Mouse (Mus musculus): ENCODE measurements at regions not wholly inside any gene's neighbourhood (a gene's known extent, or its start where the extent isn't known, plus 50 kb on each side); places are given as distances from the start of the nearest gene placed in this dataset.
A peak's percentile ranks its signal among the peaks of the same experiment; 100 is the strongest.
"Not testable (repeated sequence)": the region's sequence is repeated elsewhere in the genome, so short reads cannot be mapped to it uniquely, and the experiment has no call there.

DNA sequence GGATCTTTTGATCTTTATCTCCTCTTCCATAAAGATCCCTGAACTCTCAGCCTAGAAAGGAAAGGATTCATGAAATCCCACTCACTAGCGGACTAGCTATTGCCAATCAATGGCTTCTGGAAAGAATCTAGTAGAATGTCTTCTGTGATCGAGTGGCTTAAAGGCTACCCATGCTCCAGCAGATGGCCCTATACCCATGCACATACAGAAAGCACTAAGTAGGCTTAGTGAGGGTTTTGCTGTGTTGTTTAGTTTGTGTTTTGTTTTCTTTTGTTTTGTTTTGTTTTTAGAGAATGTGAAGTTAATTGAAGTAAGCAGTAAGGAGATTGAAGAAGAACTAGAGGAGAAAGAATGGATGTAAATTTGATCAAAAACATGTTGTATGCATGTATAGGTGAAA is 187.5 kb downstream of the Kctd12 start:
- DNase-seq (ENCODE audit: low read depth, low spot score): no peak

DNA sequence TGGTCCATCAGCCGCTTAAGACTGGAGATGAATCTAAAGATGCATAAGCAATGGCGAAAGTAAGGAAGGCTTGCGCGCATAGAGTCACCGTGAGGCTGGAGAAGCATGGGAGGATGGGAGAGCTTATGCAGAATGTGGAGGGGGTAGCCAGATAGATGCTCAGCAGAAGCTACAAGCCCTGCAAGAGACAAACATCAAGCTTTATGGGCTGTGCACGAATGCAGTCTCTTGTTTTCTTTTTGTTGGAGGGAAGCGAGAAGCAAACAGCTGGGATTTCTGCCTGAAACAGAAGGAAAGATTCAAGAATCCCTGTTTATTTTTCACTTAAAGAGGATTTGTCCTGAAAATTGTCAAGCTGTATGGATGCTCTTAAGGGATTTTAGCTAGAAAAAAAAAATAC is 188.7 kb downstream of the Kctd12 start:
- no peak for DNase-seq (ENCODE audit: low read depth, low spot score)

DNA sequence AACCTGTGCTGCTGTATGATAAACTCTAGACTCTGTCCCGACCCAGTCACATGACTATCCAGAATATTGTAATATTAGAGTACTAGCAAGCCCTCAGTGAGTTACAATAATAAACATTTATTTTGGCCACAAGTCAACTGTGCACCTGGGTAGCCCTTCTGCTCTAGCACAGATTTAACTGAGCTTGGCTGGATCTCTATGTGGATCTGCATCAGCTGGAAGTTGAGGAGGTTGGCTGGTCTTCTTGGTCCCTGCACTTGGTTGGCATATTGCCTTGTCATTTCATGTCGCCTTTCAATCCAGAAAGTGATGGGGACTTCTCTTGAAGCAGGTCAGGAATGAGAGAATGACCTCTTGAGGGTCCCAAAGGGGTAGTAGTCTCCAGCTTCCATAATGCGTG is 191.5 kb downstream of the Kctd12 start:
- DNase-seq (ENCODE audit: low read depth, low spot score): no peak

DNA sequence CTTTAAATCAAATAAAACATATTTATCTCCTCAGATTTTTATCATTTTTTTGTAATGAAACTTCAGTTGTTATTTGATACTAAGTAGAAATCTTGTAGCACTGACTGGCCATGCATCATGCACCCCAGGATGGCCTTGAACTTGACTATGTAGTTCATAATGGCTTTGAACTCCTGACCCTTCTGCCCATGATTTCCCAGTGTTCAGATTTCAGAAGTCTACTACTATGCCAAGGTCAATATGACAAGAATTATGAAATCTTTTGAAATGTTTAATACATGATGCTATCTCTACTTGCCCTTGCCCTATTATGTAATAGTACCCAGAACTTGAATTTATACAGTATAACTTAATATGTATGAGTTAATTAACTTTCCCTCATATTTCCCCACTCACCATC is 200.2 kb downstream of the Kctd12 start:
- DNase-seq (ENCODE audit: low read depth, low spot score): no peak

DNA sequence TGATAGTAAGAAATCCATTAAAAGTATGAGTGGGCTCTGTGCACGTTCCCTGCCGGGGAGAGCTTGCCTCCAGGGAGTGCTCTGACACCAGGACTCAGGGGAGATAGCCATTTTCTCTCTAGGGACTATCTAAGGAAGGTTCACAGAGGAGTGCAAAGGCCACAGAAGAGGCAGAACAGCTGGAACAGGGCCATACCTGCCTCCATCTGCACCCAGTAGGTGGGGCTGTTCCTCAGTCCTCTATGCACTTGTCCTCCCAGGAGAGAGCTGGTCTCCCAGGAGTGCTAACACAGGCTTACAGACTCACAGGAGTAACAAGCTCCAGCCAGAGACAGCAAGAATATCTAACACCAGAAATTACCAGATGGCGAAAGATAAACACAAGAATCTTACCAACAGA is 212.7 kb downstream of the Kctd12 start:
- no peak for DNase-seq (ENCODE audit: low read depth, low spot score)

DNA sequence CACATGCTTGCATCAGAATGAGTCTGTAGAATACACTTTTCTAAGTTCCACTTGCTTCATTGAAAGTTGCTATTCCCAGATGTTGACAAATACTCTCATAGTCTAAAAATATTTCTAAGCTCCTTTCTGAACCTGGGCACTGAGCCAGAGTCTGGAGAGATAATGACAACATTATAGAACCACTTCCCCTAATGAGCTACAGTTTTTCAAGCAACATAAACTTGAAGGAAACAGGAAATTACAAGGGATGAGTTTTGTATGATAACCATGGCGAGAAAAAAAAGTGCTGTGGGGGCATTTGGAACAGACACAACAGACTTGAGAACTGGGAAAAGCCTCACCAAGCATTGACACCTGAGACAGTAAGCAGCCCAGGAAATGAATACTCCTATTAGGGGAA is 233.8 kb downstream of the Kctd12 start:
- DNase-seq (ENCODE audit: low read depth, low spot score): no peak

DNA sequence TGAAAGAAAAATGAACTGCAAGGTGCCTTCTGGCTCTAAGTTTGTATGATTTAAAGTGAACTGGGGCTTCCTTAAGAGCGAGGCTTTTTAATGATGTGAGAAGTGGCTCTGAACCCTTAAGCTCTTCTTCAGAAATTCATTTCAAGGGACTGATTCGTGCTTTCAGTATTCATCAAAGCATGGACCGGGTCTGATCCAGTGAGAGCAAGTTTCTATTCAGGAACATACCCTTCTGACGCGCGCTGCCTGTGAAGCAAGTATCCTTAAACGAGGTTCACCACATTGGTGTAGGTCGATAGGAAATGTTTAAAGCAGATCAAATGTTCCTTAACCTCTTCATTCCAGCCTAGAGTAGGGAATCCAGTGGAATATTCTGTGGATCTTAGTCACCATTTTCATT is 240.1 kb downstream of the Kctd12 start:
- no peak for DNase-seq (ENCODE audit: low read depth, low spot score)

DNA sequence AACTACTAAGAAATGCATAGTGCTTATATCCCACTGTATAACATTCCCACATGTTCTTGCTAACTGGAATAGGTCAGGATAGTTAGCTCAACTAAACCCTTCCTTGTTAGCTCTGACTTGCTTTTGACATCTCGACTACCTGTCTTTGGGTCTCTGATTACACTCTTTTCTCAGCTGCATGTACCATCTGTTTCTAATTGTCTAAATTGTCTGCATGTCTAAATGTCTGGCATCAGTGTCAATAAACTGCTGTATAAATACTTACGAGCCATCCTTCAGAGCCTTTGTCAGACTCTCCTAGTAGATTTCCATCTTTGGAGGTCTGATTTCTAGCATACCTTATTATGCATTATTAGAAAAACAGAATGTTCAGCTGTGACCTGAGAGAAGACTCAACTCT is 245.8 kb downstream of the Kctd12 start:
- DNase-seq (ENCODE audit: low read depth, low spot score): no peak

DNA sequence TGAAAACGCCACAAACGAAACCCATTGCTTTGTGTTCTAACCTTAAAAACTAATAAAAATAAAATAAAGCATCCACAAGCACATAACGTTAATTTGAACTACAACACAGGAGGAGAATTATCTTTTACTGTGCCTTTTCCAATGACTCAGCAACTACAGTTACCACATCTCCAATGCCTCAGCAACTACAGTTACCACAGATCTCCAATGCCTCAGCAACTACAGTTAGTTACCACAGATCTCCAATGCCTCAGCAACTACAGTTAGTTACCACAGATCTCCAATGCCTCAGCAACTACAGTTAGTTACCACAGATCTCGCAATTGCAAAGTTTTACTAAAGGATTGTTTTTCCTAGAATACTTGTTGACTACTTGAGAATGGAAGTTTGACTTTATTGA is 248.7 kb downstream of the Kctd12 start:
- not testable (repeated sequence) for DNase-seq (ENCODE audit: low read depth, low spot score)

DNA sequence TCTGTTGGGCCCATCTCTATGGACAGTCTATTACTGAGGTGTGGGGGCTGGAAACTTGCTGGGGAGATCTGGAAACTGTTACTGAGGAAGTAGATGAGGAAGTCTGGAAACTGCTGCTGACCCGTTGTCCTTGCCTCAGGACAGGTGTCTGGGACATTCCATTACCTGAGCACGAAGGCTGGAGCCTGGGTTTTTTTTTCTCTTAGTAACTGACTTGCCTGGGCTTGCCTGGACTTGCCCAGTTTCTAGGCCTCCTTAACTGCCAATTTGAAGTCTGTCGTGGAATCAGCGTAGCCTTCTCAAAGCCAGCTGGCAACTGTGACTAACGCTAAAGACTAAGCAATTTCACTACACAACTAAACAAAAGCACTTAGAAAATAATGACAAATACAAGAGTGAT is 250.7 kb downstream of the Kctd12 start:
- no peak for DNase-seq (ENCODE audit: low read depth, low spot score)

DNA sequence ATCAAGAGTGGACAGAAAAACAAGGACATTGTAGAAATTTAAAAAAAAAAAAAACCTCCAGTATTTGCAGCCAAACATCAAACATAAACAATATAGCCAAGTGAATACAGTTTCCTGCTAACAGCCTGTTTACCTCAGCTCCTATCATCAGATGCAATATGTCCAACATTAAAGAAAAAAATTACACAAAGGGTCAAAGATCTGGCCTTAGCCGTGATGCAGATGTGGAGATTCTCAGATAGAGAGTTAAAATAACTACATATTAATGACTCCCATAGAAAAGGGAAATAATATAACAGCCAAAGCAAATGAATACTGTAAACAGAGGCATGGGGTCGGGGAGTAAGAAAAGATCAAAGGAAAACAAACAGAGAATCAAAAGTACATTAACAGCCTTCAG is 259.8 kb downstream of the Kctd12 start:
- no peak for DNase-seq (ENCODE audit: low read depth, low spot score)

DNA sequence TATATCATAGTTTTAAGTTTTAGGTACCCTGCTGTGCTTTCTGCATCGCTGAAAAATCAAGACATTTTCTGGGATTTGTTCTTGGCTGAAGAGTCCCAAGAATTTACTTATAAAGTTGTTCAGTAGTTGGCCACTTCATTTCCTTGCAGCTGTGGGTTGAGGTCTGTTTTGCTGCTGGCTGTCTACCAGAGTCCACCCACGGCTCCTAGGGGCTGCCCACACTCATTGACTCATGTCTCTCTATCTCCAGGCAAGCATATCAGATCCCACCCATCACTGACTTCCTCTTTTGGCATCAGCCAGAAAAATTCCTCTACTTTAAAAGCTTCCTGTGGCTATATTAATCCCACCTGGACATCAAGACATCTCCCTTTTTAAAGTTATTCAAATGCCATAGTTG is 263.9 kb downstream of the Kctd12 start:
- DNase-seq (ENCODE audit: low read depth, low spot score): no peak

DNA sequence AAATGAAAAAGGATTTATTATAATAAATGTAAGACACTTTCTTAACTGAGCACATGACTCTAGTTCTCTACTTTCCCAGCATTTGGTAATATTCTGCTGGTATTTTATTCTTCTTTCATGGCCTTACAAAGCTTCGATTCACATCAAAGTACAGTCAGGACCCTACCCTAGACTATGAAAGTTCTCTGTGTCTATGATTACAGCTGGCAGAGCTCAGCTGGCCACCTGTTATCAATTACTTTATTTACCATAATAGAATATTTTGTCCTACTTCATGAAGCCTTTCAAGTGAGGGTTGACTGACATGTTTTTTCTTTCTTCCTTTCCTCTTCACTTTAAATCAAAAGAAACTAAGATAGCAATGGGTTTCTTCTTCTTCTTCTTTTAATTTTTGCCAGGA is 269.8 kb downstream of the Kctd12 start:
- DNase-seq (ENCODE audit: low read depth, low spot score): no peak

DNA sequence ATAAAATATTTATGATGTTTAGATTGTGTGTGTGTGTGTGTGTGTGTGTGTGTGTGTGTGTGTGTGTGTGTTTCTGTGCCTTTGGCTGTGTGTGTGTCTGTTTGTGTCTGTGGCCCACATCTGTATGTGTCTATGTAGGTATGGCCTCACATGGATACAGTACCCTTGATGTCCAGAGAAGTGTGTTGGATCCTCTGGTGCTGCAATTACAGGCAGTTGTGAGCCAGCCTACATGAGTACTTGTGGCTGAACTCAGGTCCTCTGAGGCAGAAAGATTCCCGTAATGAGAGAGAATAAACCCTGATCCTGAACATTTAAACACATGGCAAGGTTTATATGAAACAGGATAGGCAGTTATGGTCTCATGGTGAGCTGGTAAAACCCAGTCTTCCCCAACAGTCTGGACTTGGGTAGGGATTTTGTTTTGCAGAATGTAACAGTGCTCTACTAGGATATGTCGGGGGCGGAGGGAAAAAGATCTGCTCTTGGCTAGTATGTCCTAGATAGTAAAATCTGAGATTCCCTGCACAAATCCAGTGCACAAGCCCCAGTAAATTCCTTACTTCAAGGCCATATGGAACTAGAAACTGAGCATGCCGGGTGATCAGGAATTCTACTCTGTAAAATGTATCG is 275.6 kb downstream of the Kctd12 start:
- DNase-seq (ENCODE audit: low read depth, low spot score): no peak

DNA sequence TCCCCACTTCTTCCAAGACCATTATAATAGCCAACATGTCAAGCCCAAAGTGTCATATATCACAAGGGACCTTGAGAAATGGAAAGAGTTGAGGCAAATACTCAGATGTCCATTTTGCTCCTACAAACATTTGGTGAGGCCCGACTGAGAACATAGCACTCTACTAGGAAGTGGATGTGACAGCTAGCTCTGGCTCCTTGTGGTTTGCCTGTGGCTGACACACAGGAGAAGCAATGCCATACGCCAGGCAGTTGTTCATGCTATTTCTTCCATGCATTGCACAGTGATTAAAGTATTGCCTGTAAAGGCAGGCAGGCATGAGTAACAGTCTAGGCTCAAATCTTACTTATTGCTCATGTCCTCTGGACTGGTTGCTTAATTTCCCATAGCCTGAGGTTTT is 281.3 kb downstream of the Kctd12 start:
- DNase-seq (ENCODE audit: low read depth, low spot score): no peak

DNA sequence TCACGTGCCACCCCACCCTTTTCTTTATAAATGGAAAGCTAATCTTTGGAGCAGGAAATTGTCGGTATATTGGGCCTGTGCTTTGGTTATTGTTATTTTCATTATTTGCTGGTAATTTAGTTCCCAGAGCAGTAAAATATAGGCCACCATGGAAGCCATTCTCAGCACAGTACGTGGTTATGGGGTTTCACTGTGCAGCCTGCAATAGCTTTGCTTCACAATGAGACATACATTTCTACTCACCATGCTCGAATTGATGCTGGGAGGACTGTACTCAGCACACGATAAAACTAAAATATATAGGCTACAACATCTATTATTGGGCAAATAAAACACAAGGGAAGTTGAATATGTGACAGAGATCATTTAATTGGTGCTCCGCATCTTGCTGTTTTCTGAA is 282.0 kb downstream of the Kctd12 start:
- no peak for DNase-seq (ENCODE audit: low read depth, low spot score)

DNA sequence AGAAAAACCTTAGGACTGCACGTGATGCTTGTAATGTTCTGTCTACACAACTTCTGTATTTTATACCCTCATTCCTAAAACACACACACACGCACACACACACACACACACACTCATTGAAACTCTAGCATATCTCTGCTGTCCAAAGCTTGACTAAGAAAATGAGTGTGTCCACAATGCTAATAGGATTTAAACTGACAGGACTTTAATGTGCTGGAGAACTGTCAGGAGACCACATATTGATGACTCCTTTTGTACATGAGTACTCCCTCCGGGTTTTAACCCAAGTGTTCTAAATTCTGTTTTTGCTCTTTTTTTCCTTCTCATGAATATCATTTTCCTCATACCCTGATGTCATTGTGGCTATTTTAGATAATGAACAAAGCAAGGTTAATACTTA is 283.4 kb downstream of the Kctd12 start:
- no peak for DNase-seq (ENCODE audit: low read depth, low spot score)

DNA sequence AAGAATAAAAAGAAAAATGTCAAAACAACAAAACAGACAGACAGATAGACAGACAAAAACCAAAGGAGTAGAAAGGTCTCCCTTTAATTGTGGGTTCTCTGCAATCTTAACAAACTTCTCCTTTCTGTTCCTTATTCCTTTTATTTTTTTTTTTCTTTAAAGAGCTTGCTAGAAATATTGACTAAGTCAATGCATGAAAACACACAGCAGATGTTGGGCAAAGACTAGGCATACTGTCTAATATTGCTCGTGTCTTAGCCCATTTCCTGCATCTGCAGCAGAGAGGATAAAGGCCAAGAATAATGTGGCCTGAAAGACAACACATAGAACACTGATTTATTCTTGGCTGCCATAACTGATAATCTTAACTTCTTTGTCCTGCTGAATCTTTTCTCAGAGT is 295.6 kb downstream of the Kctd12 start:
- no peak for DNase-seq (ENCODE audit: low read depth, low spot score)

DNA sequence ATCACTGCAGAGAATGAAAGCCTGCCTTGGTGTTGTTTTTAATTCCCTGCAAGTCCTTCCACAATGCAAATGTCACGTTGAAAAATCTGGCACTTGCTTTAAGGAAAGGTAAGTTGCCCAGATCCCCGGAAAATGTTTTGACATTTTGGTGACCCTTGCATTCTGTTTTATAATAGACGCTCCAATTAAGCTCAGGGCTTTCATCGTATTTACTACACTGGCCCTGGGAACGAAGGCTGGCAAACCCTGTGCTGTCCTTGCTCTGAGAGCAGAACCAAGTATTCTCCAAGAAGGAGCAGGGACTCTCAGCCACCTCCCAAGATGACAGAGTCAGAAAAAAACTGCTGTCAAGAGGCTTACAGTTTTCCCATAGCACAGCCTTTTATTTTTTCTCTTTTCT is 305.9 kb downstream of the Kctd12 start:
- no peak for DNase-seq (ENCODE audit: low read depth, low spot score)

DNA sequence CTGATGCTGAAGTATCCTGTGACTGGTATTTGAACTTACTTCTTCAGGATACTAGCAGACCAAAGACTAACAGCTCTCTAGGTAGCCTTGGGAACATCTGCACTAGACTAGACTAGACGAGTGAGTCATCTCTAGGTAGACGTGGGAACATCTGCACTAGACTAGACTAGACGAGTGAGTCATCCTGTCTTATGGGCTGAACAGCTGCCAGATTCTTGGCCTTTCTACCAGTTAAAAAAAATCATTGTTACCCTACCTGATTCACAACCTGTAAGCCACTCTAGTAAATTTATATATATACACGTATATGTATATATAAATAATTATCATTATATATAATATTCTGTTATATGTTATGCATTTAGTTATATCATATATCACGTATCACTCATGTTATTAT is 307.8 kb downstream of the Kctd12 start:
- DNase-seq (ENCODE audit: low read depth, low spot score): peak; percentile 52

DNA sequence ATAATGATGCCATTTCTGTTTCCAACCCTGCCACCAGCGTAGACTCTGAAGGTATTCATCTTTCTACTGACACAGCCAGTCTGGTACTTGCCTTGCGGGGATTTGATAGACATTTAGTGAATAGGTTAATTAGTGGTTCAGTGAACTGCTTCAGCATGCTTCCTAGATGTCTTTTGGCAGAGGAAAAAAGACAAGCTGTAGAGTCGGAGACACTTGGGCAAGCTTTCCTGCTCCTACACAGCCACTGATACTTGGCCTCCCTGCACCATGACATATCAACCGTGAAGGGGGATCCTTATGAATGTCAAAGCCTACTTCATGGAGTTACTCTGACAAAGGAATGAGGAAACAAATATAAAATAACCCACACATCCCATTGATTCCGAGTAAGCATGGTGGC is 308.7 kb downstream of the Kctd12 start:
- DNase-seq (ENCODE audit: low read depth, low spot score): no peak

DNA sequence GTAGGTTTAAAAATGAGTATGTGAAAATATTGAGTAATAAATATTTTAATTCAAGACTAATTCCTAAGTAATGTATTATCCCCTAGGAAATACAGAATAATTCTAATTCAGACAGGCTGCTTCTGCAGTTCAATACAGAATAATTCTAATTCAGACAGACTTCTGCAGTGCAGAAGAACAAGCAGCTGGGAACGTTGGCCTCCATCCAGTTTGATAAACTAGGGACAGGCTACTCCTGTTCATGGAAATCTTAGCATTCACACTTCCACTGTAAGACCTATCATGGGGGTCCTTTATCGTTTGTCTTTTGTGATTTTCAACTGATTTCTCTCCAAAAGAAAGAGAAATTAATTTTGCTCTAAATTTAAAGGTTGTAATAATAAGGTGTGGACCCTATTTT is 319.2 kb downstream of the Kctd12 start:
- no peak for DNase-seq (ENCODE audit: low read depth, low spot score)

DNA sequence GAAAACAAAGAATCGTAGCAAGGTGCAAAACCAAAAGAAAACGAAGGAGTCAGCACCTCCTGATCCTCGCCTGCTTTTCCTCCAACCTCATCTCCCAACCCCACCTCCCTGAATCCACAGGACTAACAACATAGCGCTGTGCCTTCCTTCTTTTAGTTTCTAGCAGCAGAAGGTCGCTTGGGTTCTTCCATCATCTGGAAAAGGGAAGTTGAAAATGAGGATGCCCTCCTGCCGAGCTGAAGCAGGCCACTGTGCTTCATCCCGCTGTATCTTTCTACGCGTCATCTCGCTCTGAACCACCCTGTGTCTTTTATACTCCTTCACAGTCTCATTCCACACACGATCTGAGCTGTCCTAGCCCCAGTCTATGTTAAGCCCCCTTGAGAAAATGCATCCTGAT is 322.1 kb downstream of the Kctd12 start:
- DNase-seq (ENCODE audit: low read depth, low spot score): no peak

DNA sequence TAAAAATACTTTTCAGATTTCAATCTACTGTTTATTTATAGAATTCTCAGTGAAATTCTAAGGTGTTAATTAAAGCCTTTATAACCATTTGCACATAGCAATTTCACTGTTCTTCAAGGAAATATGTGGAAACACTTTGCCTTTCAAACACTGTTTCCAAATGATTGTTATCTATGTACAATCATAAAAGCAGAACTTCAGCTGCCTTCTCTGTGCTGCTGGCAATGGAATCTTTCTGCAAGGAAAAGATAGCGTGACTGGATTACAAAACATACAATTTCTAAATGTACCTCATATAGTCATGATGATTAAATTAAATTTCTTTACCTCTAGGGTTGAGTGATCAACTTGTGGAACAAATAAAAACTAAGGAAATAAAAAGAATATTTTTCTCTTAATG is 326.2 kb downstream of the Kctd12 start:
- DNase-seq (ENCODE audit: low read depth, low spot score): no peak

DNA sequence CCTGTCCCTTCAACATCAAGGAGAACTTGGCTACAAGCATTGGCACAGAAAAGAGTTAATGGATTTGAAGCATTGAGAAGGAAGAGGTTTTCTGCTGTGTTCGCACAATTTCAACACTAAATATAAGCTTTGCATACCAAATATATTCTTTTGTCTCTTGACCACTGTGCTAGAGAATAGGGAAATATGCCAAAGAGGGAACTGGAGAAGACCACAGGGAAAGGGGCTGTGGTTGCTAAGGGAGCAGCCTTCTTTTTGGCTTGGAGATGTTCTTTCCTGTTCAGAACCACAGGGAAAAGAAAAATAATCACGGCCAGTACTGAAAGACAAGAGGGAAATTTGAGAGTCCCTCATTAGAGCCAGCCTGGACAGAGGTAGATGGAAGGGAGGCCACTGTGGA is 352.8 kb downstream of the Kctd12 start:
- no peak for DNase-seq (ENCODE audit: low read depth, low spot score)

Measured in 3T3-L1 (cell line).